Mouse (Mus musculus) heart, adult 18-20 months (tissue): ENCODE data around the gene Itga11. TPM values are rescaled to one million over a fixed set of nuclear protein-coding genes. Genes with fewer than 3 reads are reported as not detected.
"Not testable (repeated sequence)": the region's sequence is repeated elsewhere in the genome, so short reads cannot be mapped to it uniquely, and the experiment has no call there.

Experiments
- DNase-seq, 2 experiments: peaks; one replicate each; pipeline ENCODE4 v3.0.0; 2021 to 2022; ENCODE audit warnings: mixed read lengths in 1 of 2
- total RNA-seq, 2 experiments: library from RNA; stranded (reverse); gene quantifications; 2 replicates each; pipeline ENCODE4 v1.2.3; 2021

The Itga11 gene
- total RNA-seq, 2 experiments from 2014 or later: 1.1 to 1.3 TPM

DNA sequence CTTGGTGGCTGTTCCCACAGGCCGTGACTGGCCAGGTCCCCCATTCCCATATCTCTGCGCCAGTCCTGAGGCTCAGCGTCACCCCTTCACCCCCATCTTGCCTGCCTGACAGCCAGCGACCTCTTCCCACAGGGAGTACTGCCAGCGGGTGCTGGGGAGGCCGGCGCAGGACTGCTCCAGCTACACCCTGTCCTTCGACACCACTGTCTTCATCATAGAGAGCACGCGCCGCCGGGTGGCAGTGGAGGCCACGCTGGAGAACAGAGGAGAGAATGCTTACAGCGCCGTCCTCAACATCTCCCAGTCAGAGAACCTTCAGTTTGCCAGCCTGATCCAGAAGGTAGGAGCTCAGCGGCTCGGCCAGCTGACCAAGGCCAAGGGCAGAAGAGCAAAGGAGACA lies 89.8 kb downstream of the Itga11 start:
- no peak for DNase-seq

DNA sequence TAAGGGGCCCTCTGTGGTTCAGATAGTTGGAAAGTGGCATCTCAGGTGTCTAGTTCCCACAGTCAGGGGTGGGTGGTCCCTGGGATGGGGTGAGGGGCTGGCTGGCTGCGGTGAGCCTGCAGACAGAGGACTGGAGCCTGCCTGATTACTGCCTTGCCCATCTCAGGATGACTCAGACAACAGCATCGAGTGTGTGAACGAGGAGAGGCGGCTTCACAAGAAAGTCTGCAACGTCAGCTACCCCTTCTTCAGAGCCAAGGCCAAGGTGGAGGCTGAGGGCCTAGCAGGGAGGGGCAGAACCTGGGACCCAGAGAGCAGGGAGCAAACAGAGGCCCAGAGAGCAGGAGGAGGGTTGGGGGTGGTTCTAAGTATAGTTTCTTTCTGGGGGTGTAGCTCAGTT lies 90.7 kb downstream of the Itga11 start:
- no peak for DNase-seq

DNA sequence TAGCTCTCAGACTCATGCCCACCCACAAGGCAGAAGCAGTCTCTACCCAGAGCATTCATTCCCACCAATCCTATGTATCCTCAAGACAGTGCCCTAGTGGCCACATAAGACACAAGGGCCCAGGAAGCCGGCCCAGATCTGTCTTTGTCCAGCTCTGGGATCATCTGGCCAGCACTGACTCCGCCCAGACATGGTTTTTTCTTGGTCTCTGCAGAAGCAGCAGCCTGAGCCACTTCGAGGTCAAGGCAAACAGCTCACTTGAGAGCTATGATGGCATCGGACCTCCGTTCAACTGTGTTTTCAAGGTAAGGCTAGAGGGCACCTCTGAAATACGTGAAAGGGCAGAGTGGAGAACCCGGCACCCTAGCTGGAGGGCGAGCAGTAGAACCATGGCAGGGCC lies 95.1 kb downstream of the Itga11 start:
- no peak for DNase-seq

DNA sequence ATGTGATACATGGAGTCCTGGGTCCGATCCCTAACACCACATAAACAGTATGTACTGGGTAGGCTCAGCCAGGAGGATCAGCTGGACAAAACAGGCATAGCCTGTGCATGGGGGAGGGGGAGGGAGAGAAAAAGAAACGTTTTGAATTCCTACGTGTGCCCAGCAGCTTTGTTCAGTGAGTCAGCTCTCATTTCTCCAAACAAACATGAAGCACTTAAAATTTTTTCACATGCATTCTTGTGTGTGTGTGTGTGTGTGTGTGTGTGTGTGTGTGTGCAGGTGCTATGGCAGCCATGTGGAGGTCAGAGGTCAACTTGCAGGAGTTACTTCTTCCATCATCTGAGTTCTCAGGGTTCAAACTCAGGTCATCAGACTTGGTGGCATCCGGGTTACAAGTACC lies 97.8 kb downstream of the Itga11 start:
- DNase-seq: no peak

DNA sequence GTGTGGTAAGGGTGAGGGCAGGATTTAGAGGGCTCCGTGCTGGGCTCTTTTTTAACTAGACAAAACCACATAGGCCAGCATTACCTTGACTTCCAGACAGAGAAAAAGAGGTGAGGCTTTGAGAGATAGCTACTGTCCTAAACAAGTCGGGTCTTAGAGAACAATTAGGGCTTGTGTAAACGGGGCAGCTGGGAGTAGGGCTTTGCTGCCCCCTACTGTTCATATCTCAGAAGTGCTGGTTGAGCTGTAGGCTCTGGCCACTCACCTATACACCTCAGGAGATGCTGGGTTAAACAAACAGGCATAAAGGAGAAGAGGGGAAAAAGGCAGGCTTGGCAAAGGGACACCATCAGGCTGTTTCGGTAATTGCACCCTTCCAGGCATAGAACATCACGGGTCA lies 99.8 kb downstream of the Itga11 start:
- peak; percentile 50 to 68 for DNase-seq

DNA sequence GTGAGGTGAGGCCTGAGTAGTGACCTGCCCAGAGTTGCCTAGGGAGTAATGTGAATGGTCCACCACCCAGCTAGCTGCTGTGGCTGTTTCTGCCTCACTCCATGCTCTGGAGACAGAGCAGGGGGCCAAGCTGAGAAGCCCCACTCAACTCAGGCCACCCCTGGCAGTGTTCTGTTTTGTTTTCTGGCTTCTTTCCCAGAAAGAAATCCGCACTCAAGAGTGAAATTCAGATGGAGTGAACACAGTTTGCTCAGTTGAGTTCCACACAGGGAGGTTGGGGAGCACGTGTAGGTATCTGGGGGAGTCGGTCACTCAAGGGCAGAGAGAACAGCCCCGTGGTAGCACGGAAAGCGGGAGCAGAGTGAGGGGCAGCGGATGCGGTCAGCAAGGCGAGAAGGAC lies 101.1 kb downstream of the Itga11 start:
- DNase-seq: no peak

DNA sequence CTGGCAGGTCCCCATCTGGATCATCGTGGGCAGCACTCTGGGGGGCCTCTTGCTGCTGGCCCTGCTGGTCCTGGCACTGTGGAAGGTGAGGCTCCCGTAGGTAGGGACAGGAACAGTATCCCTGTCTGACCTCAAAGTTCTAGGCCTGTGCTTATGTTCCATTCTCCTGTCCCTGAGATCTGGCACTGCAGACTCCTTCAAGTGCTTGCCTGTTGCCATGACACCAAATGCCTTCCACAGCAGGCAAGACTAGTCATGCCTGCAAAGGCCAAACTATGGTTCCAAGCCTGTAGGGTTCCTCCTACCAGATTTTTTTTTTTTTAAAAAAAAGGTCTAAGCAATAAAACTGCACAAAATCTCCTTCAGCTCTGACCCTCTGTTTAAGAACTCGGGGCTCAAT lies 104.3 kb downstream of the Itga11 start:
- DNase-seq: peak; percentile 33 to 52

DNA sequence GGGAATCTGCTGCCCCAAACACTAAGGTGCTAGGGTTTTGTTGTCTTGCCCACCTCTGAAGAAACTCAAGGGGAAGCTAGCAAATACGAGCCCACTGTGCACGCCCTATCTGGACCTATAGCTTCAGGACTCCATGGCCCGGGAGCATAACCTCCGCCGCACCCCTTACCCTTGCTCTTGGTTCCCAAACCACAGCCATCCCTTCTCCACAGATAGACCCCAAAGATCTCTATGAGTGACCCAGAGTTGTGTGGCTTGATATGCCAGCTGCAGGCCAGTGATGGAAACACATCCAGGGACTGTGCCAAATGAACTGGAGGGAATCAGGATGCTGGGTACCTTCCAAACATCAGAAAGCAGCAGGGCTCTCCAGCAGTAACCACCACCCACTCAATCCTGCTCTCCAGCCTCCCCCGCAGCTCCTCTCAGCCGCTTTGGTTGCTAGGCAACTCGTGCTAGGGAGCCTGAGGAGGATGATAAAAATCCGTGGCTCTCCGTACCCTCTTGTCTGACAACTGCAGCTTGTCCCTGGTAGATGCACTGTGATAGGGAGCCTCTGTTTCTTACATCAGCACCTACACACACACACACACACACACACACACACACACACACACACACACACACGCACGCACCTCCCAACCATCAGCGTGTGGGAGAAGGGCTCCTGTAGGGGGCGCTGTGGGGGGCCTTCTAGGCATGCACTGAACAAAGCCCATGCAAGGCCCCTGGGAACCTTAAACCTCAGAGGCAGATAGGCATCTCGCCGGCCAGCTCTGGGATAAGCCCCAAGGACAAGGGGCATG lies 105.6 kb downstream of the Itga11 start:
- DNase-seq: no peak

DNA sequence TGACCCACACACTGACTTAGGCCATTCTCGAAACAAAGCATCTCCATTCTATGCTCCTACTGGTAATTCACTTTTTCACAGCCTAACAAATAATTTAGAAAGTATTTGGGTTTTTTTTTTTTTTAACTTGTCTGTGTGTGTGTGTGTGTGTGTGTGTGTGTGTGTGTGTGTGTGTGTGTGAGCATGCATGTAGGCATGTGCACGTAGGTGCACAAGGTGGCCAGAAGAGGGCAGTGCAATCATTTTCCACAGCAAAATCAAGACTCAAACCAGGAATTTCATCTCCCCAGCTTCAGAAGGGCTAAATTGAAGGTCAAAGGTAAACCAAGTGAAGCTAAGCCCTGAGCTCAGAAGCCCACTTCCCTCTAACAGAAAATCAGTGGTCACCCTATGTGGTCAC lies 106.6 kb downstream of the Itga11 start:
- DNase-seq: no peak

DNA sequence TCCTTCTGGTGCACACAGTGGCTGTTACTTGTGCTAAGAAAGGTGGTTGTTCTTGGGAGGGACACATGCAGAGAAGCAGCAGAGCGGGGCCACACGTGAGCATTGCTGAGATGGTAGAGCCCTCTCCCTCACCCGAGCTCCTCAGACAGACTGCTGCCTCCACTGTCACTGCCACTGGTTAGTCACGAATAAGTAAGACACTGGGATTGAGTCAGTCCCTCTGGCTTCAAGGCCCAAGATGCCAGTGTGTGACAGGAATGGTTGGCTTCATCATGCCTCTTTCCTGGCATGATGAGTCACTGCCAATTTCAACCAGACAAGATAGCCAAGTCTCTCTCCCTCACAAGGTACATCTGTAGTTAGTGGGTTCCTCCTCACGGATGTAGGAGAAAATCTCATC lies 109.1 kb downstream of the Itga11 start:
- DNase-seq: no peak

DNA sequence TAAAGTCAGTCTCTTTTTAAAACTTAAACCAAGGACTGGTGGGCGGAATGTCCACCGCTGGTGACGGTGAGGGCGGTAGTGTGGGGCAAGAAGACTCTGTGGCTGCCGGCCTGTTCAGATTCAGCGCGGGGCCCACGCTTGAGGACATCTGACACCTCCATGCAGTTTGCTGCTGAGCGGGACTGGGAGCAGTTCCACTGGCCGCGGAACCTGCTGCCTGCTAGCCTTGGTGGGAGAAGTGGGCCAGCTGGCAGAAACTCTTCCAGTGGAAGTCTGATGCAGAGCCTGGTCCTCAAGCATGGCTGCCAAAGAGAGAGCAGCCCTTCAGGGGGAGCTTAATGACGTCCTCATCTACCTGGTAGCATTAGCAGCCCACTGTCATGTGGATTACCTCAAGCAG lies 112.2 kb downstream of the Itga11 start:
- DNase-seq: no peak

DNA sequence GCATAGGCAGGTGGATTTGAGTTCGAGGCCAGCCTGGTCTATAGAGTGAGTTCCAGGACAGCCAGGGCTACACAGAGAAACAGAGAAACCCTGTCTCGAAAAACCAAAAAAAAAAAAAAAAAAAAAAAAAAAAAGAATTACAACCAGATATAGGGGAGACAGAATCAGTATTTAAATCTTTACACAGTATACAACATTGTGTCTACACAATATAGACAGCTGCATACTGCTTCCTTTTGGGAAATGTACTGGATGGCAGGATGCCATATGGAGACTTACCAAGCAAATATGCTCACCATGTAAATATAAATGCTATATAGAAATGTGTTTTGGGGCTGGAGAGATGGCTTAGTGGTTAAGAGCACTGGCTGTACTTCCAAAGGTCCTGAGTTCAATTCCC lies 121.6 kb downstream of the Itga11 start:
- not testable (repeated sequence) for DNase-seq

DNA sequence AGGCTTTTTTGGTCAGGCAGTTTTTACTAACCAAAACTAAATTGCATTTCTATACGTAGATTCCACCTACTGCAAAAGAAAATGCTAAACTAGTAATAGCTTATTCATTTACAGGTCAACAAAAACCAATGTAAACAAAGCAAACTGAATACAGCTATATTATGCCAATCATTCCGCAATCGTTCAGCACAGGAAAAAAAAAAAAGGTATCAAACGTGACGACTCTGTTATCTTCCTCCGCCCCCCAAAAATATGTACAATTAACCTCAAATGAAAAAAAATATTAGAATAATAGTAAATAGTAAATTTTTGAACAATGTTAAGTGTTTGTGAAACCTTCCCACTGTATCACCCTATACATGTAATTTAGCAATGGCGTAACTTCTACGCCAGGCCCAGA lies 132.5 kb downstream of the Itga11 start:
- no peak for DNase-seq

DNA sequence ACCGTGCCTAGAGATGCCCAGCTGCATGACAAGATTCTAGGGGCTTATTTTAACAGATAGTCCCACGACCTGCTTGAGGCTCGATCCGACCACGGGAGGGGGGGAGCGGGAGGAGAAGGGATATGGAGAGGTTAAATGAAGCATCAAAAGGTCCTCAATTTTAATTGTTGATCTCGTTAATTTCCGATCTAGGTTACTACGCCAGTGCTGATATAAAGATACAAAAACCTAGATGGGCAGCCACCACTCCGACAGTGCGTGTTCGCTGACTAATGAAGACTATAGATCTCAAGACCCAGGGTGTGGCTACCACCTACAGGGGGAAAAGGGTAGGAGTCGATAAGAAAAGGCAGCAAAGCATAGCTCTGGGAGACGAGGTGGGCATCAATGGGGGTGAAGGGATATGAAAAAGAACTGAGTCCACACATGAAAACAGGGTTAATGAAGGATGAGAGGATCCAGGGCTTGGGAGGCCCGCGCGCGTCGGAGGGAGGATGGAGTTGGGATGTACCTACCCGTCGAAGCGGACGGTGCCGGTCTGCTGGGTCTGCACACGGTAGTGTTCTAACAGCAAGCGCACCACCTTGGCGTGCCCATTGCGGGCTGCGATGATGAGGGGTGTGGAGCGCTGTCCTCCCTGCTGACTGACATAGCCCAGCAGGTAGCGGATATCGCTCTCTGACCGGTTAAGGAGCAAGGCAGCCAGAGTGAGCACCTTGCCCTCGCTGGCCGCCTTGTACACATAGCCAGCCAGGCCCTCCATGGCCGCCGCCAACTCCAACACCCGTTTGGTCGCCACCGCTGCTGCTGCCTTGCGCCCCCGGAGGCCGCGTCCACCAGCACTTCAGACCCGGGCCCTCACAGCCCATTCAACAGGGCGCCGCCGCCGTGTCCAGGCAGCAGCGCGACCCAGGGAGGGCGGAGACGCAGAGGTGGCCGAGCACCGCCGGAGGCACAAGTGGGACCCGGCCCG lies 133.2 kb downstream of the Itga11 start:
- DNase-seq: peak in 1 of 2 experiments; percentile 35

DNA sequence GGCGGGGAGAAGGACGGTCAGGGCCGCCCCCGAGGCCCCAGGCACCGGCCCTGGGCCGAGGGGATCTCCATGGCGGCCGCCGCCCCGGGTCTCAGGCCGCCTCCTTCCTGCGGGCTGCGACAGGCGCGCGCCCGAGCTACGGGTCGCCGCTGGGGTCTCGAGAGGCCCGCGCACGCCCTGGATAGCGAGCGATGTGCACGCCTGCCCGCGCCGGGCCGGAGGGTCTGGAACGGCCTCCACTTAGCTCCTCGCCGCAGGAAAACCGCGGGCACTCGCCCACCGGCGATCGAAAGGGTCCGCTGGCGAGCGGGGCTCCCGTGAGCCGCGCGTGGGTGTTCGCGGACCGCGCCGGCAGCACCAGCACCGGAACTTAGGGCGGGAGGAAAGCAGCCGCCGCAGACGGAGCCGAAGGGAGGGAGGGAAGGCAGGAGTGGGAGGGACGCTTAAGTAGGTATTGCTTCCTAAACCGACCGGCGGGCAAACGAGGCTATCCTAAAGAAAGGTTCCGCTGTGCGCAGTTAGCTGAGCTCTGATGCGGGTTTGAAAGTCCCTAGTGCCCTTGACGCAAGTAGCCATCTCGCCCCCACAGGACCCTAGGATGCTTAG lies 134.0 kb downstream of the Itga11 start, which contains the start of gene Fem1b:
Gene Fem1b (minus strand): TSS at position 419 of the 606 bp plus-strand sequence.
- peak; percentile 94 for DNase-seq

DNA sequence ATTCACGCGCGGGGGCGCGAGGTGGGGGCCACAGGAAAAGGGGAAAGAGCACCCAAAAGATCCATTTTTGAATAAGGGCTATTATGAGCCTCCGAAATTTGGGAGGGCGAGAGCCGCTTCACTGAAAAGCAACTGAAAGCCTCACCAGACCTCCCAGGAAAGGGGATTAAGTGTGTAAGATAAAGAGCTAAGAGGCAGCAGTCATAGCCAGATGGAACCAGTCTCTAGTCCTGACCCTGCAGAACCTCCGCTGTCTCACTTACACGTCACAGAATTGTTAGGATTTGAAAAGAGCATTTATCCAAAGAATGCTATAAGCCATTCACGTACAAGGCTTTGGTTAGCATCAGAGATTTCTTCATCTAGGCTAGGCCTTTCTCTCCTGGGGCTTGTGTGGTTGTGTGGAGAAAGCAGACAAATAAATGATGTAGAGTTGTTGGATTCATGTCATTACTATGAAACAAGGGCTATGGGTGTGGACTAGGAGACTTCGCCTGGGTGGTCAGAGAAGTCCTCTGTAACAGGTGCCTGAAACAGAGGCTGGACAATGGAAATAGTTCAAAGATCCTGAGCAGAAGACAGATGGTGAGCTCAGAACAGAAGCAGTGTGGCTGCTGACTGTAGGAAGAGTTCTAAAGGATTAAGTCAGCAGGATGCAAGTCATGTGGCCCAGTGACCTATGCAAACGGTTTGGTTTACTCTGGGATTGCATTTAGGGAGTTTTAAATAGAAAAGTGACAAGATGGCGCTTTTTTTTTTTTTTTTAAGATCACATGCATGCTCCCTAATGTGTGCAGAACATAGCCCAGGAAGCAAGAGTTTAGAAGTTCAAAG lies 134.8 kb downstream of the Itga11 start:
- no peak for DNase-seq

DNA sequence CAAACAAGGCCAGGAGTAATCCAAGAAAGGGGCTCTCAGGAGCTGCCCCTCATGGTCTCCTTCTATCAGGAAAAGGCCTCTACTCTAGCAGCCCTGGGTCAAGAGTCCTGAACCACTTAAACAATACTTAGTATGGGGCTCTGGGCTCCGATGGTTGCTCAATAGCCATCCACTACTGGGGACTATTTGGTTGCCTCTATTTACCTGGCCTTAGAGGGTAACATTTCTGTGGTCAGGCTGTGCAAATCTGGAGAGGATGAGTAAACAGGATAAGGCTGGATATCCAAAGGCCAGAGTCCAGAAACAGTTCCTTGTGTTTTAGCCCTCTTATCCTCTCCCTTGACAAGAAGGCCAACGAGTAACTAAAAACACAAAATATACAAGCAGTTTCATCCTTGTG lies 137.1 kb downstream of the Itga11 start:
- DNase-seq: no peak

DNA sequence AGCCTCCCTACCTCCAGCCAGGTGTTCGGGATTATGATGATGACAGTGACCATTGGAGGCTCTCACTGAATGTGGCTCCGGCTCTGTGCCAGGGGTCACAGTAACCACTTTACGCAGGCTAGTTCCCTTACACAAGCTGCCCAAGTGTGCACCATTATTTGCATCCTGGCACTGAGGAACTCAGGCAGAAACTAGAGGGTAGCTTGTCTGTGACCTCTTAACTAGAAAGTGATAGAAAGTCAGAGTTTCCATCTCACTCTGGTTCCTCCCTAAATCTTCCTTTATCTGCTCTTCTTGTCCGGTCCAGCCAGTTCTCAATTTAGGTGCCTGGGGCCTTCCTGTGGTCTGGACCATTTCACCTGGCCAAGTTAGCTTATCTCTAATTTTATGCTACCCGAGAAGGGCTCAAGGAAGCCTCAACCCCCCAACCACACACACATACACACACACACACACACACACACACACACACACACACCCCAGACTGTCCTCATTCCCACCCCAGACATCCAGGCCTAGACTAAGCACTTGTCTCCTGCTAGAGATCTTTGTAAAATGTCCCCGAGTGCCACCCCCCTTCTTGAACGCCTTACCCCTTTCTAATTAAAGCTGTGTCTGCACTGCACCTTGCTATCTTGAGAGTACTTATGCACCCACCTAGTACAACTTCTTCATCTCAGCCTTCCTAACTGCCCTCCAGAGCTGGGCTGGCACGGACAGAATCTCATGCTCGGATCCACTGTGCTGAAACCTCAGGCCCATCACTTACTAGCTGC lies 138.9 kb downstream of the Itga11 start:
- no peak for DNase-seq

DNA sequence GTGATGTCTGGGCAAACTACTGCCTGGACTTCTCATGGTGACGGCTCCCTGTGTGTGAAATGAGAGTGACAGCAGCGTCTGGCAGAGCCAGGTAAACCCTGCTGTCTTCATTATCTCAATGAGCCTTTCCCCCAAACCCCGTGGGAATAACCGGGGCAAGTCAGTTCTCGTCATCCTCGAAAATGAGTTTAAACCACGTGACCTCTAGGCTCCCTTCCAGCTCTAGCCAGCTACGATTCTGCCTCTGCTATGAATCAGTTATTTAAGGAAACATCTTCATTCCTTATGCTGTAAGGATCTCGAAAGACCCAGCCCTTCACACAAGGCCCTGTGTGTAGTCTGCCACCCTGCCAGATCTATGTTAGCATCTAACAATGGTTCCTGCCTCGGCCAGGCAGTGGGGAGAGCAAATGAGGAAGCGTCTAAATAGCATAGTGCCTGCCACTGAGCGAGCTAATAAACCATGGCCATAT lies 139.5 kb downstream of the Itga11 start:
- peak; percentile 77 to 78 for DNase-seq

DNA sequence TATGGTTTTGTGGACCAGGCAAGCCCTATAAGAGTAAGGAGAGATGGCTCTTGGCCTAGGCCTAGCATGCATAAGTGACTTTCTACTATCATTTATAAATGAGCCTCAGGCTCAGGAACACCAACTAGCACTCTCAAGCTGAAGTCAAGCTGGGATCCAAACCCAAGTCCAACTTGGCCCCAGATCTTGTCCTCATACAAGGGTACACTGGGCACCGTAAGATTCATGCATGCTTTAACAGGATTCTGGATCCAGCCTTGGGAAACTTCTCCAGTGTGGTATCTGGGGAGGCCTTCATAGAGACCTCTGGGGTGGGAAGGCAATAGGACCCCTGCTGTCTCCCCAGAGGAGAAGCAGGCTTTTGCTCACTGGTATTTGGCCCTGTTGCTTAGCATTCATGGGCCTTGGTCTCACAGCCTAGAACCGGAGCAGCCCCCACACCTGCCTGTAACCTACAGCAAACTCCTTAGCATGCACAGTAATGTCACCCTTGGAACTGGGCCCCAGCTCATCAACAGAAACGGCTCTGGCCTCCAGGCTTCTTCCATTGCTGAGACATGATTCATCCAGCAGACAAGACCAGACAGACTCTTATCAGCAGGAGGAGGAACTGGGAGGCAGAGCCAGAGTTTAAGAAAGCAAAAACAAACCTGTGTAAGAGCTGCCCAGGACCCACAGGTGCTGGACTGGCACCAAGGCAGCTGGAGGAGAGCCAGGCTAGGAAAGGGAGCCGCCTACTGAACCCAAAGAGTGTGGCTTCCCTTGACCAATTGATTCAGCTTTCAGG lies 140.4 kb downstream of the Itga11 start:
- peak in 1 of 2 experiments; percentile 18 for DNase-seq
